Comparison of ENCODE assay signal across 20 mouse cellular contexts in genomic region chr7:134990911-134991310, GRCm38 (mm10). TPM values are rescaled to one million over a fixed set of nuclear protein-coding genes. Genes with fewer than 3 reads are reported as not detected.
A peak's percentile ranks its signal among the peaks of the same experiment; 100 is the strongest.
DNase-seq lines count a peak whose midpoint lies in the region; ATAC-seq and TF ChIP-seq lines count a peak whose summit lies in the region.
"Had no signal": no experiment of that assay in that cellular context is flagged by ENCODE, and none has a peak within 500 bp of the region (broad histone marks: within the 10 kb centered on the region; RNA-seq: fewer than 3 reads in every experiment).

No protein-coding gene starts in this region.

- 51% methylated on average over 2 of the region's 2 CpGs for WGBS in forebrain, embryonic 15.5 days
- 81% methylated on average over 2 of the region's 2 CpGs for WGBS in forebrain, embryonic 12.5 days
- WGBS in intestine, embryonic 14.5 days = 87% methylated on average over 2 of the region's 2 CpGs
- WGBS in intestine, postnatal 0 days = 94% methylated on average over 2 of the region's 2 CpGs

- H3K27ac ChIP-seq in forebrain, embryonic 15.5 days (replicated peaks) = no peak overlapping the region
- no peak overlapping the region for H3K27ac ChIP-seq in forebrain, embryonic 12.5 days
- no peak overlapping the region for H3K27ac ChIP-seq in intestine, embryonic 14.5 days (ENCODE audit: low read depth)
- no peak overlapping the region for H3K27ac ChIP-seq in intestine, postnatal 0 days (ENCODE audit: low read depth, low read length)
- H3K27ac ChIP-seq: heart, adult 2 months; heart, embryonic 10.5 days; heart, embryonic 13.5 days; hindbrain, embryonic 13.5 days had no signal

- H3K4me3 ChIP-seq in forebrain, embryonic 15.5 days = no peak overlapping the region
- no peak overlapping the region for H3K4me3 ChIP-seq in forebrain, embryonic 12.5 days (replicated peaks)
- H3K4me3 ChIP-seq in intestine, embryonic 14.5 days (ENCODE audit: low read depth, low read length) = no peak overlapping the region
- no peak overlapping the region for H3K4me3 ChIP-seq in intestine, postnatal 0 days (ENCODE audit: low read depth, low read length)
- H3K4me3 ChIP-seq: heart, adult 2 months; heart, embryonic 10.5 days; heart, embryonic 13.5 days; hindbrain, embryonic 13.5 days had no signal

- no peak for TF ChIP-seq CTCF in intestine, postnatal 0 days (IDR thresholded peaks at IDR 0.05; ENCODE audit: low read depth)

- no peaks in the 10 kb centered on the region for H3K36me3 ChIP-seq in forebrain, embryonic 15.5 days
- no peaks in the 10 kb centered on the region for H3K36me3 ChIP-seq in forebrain, embryonic 12.5 days (replicated peaks)
- H3K36me3 ChIP-seq in intestine, embryonic 14.5 days (ENCODE audit: control insufficient read depth, insufficient read depth, low read length) = peaks cover 10% of the 10 kb centered on the region; the same call in 1 of the 2 replicates
- H3K36me3 ChIP-seq in intestine, postnatal 0 days (ENCODE audit: control insufficient read depth, insufficient read depth) = 0 out of 2 replicates have a peak, but pooled peaks cover 5% of the 10 kb centered on the region
- H3K36me3 ChIP-seq: G1E; hindbrain, embryonic 13.5 days had no signal

- H3K9ac ChIP-seq in forebrain, embryonic 15.5 days (replicated peaks) = no peak overlapping the region
- no peak overlapping the region for H3K9ac ChIP-seq in forebrain, embryonic 12.5 days
- no peak overlapping the region for H3K9ac ChIP-seq in intestine, embryonic 14.5 days (ENCODE audit: low read length)
- no peak overlapping the region for H3K9ac ChIP-seq in intestine, postnatal 0 days (ENCODE audit: low read depth, low read length)
- H3K9ac ChIP-seq: heart, embryonic 13.5 days; hindbrain, embryonic 13.5 days had no signal

- no peaks in the 10 kb centered on the region for H3K9me3 ChIP-seq in forebrain, embryonic 15.5 days
- no peaks in the 10 kb centered on the region for H3K9me3 ChIP-seq in forebrain, embryonic 12.5 days
- no peaks in the 10 kb centered on the region for H3K9me3 ChIP-seq in intestine, embryonic 14.5 days (ENCODE audit: control insufficient read depth, low read length)
- no peaks in the 10 kb centered on the region for H3K9me3 ChIP-seq in intestine, postnatal 0 days (ENCODE audit: control insufficient read depth)
- H3K9me3 ChIP-seq: heart, embryonic 10.5 days; heart, embryonic 13.5 days; hindbrain, embryonic 13.5 days had no signal

- ATAC-seq in forebrain, embryonic 15.5 days (replicated peaks) = 0 out of 2 replicates have a peak, but pooled peaks have one; percentile 19
- ATAC-seq in forebrain, embryonic 12.5 days (ENCODE audit: low FRiP score) = no peak
- ATAC-seq in intestine, embryonic 14.5 days (replicated peaks; ENCODE audit: low FRiP score, low TSS enrichment, low read depth) = no peak
- no peak for ATAC-seq in intestine, postnatal 0 days
- ATAC-seq: hindbrain, embryonic 16.5 days; intestine, embryonic 16.5 days; Patski had no signal

- H3K4me1 ChIP-seq in forebrain, embryonic 15.5 days = peaks cover 7% of the 10 kb centered on the region; the same call in 1 of the 2 replicates
- peaks cover 3% of the 10 kb centered on the region; the same call in 1 of the 2 replicates for H3K4me1 ChIP-seq in forebrain, embryonic 12.5 days
- no peaks in the 10 kb centered on the region for H3K4me1 ChIP-seq in intestine, embryonic 14.5 days (replicated peaks; ENCODE audit: control insufficient read depth, insufficient read depth, low read length)
- 0 out of 2 replicates have a peak, but pooled peaks cover 3% of the 10 kb centered on the region for H3K4me1 ChIP-seq in intestine, postnatal 0 days (replicated peaks; ENCODE audit: control insufficient read depth, insufficient read depth, low read length)
- H3K4me1 ChIP-seq: heart, embryonic 13.5 days had no signal

- peak; percentile 23 to 26 for DNase-seq in cerebellum, postnatal 10 days
- no peak for DNase-seq in cerebellum, adult 9-11 months
- DNase-seq in intestine, embryonic 14.5 days (ENCODE audit: low spot score) = peak; percentile 7
- no peak for DNase-seq in thymus, adult 18-20 months
- DNase-seq: B cell, adult 2 months; cerebellum, adult 18-20 months; gastrocnemius, postnatal 25 days; heart, adult 2 months; kidney, adult 2 months had no signal

- no peak overlapping the region for H3K4me2 ChIP-seq in forebrain, embryonic 15.5 days (replicated peaks)
- no peak overlapping the region for H3K4me2 ChIP-seq in forebrain, embryonic 12.5 days
- H3K4me2 ChIP-seq in intestine, embryonic 14.5 days (ENCODE audit: low read length) = no peak overlapping the region
- H3K4me2 ChIP-seq in intestine, postnatal 0 days (replicated peaks; ENCODE audit: low read depth) = no peak overlapping the region
- H3K4me2 ChIP-seq: heart, embryonic 13.5 days; hindbrain, embryonic 13.5 days had no signal

- no peaks in the 10 kb centered on the region for H3K27me3 ChIP-seq in forebrain, embryonic 15.5 days
- no peaks in the 10 kb centered on the region for H3K27me3 ChIP-seq in forebrain, embryonic 12.5 days
- H3K27me3 ChIP-seq in intestine, embryonic 14.5 days (replicated peaks; ENCODE audit: control insufficient read depth, insufficient read depth, low read length) = no peaks in the 10 kb centered on the region
- H3K27me3 ChIP-seq in intestine, postnatal 0 days (replicated peaks; ENCODE audit: control insufficient read depth, insufficient read depth, low read length) = no peaks in the 10 kb centered on the region
- H3K27me3 ChIP-seq: CH12.LX; heart, embryonic 13.5 days; hindbrain, embryonic 13.5 days; Patski had no signal

RNA-seq across cellular contexts. Expression of gene Fam196a, which starts 52.7 kb away (rescaled TPM):
- polyA plus RNA-seq in forebrain, embryonic 15.5 days (2015; fragmentation: Nextera tagmentation; extraction: Ambion mirVana) = 10.4 and 10.6 TPM in 2 replicates
- polyA plus RNA-seq in forebrain, embryonic 12.5 days (2016; fragmentation: Nextera tagmentation; extraction: Ambion mirVana) = 4.1 and 4.6 TPM in 2 replicates
- polyA plus RNA-seq in intestine, embryonic 14.5 days (2014; fragmentation: Nextera tagmentation; extraction: Ambion mirVana) = 3.2 and 3.9 TPM in 2 replicates
- 0.55 and 0.80 TPM in 2 replicates for polyA plus RNA-seq in intestine, postnatal 0 days (2015; fragmentation: Nextera tagmentation; extraction: Ambion mirVana)
- polyA plus RNA-seq: G1E; heart, adult 2 months; kidney, adult 2 months had no signal

Comparison
In these comparisons a context has a peak if more than half of its experiments do, and no peak if none do; other contexts are left out.
1. DNase-seq: peak in cerebellum, postnatal 10 days (2 of 2) and intestine, embryonic 14.5 days (single experiment); none in cerebellum, adult 9-11 months (single experiment) and thymus, adult 18-20 months (0 of 2).